Mouse (Mus musculus) urinary bladder, adult 18-20 months (tissue): ENCODE data around the gene Efcab3.

ENCODE experiments used
- DNase-seq, 2 experiments: peaks; one replicate each; pipeline ENCODE4 v3.0.0; 2022; ENCODE audit warnings: low spot score in 2 of 2, mixed read lengths in 2 of 2

Gene Efcab3

DNA sequence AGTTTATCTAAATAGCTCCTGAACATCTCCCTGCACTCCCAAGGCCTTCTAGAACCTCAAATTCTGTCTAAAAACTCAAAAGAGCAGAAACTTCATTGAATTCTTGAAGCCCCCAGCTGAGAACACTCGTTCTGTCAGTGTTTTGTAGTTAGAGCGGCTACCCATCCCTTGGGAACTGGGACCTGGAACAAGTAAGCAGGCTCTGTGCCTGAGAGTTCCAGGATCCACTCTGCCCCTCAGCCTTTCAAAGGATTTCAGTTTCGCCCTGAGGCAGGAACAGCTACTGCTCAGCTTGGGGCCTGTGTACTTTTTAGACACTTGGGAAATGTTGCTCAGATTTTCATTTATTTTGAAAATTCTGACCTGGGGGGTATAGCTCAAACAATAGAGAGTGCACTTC lies 83.2 kb downstream of the Efcab3 start, which contains the start of gene Gm10842:
TSS of gene Gm10842 (plus strand) at position 301 of the 400 bp plus-strand sequence.
- DNase-seq = no peak

DNA sequence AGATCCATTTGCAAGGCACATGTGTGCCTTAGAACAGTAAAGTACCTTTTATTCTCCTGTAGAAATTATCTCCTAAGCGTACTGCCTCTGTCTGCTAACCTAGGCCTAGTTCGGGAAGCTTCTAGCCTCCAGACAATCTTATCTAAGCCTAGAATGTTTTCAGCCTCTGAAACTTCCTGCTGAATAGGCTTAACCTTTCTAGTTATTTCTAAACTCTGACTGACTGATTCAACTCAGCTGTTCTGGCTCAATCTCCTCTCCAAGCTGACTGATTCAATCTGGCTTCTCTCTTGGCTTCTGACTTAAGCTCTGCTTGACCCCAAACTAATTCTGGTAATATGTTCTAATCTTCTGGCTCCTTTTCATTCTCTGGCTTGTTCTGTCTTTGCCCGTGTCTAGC lies 86.0 kb downstream of the Efcab3 start:
- no peak for DNase-seq

GRCm38 (mm10) chr11:105149766-105150165 lies 86.4 kb downstream of the Efcab3 start:
- DNase-seq = no peak

GRCm38 (mm10) chr11:105150691-105151090 lies 87.3 kb downstream of the Efcab3 start:
- DNase-seq = no peak

GRCm38 (mm10) chr11:105151226-105152016 lies 88.0 kb downstream of the Efcab3 start:
- DNase-seq = no peak

DNA sequence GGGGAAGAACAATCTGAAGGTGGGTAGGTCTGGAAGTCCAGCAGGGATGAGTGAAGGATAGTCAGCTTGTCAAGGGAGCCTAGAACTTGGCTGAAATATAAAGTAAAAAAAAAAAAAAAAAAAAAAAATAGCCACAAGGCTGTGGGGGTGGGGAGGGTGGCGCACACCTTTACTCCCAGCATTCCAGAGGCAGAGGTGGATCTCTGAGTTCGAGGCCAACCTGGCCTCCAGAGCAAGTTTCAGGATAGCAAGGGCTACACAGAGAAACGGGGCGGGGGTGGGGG lies 88.6 kb downstream of the Efcab3 start:
- no peak for DNase-seq

- DNase-seq = no peak
Measured at GRCm38 (mm10) chr11:105152357-105152899, 89.0 kb downstream of the Efcab3 start.

DNA sequence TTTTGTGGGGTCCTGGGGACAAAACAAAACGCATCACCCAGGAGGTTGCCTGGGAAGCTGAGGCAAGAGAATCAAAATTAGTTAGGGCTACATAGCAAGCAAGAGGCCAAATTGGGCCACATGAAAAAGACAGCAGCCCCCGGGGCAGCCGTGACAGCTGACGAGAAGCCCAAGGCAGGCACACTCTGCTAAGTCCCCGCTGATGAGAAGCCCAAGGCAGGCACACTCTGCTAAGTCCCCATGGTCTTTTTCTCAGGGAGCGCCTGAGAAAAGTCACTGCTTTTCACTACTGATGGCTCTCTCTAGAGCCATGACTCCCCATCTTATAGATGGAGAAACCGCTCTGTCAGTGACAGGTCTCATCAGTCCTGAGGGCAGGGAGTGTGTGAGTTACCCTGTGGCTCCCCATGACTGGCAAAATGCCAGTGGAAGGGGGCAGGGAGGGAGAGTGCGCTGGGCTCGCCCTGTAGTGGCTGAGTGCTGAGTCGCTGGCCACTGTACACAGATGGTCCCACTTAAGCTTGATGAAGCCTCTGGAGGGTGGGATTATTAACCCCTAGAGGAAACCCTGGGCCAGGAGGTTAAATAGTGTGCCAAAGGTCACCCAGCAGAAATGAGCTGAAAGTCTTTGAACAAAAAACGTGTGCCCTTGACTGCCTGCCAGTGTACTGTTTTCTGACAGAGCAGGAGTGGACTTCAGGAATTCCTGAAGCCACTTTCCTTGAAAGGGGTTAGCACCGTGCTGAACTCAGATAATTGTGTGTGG lies 89.9 kb downstream of the Efcab3 start:
- no peak for DNase-seq

GRCm38 (mm10) chr11:105155915-105156314 lies 92.5 kb downstream of the Efcab3 start:
- DNase-seq = no peak

GRCm38 (mm10) chr11:105156748-105157267 lies 93.4 kb downstream of the Efcab3 start:
- no peak for DNase-seq

- no peak for DNase-seq
Measured at GRCm38 (mm10) chr11:105158047-105158446, 94.7 kb downstream of the Efcab3 start.

DNA sequence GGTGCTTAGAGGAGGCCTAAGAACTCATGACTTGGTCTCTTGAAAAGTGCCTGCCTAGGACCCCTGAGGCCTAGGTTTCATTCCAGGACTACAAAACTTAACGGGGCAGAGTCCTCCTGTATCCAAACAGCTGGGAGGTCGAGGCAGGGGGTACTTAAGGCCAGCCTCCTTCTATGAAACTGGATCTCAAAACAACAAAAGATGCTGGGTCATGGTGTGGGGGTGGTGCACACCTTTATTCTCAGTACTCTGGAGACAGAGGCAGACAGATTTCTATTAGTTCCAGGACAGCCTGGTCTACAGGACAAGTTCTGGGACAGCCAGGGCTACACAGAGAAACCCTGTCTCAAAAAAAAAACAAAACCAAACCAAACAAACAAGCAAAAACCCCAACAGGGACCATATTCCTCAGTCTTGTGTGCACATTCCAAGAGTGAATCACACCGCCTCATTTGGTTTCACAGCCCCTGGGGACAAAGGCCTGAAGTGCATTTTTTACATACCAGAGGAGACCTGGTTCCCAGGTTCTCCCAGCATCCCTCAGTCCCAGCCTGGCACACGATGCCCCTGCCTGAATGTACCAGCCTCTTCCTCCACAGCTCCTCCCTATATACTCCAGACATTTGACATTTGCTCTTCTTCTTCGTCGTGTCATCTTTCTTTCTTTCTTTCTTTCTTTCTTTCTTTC lies 96.4 kb downstream of the Efcab3 start:
- no peak for DNase-seq

DNA sequence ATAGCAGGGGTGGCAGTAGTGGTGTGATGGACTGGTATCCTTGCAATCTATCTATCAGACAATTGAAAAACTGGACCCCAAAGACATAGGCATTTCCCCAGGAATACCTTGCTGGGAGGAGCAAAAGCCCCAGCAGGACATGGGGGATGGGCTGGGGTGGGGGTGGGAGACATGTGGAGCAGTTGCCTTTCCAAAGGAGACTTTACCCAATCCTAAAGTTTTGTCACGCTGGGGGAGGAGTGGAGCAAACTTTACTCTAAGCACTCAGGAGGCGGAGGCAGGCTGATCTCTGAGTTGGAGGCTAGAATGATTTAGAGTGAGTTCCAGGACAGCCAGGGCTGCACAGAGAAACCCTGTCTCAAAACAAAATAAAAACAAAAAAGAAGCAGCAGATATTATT lies 98.0 kb downstream of the Efcab3 start:
- no peak for DNase-seq

- no peak for DNase-seq
Measured at GRCm38 (mm10) chr11:105164516-105165510, 101.4 kb downstream of the Efcab3 start.

- DNase-seq = no peak
Measured at GRCm38 (mm10) chr11:105166780-105167179, 103.4 kb downstream of the Efcab3 start.
